In the genomic region with DNA sequence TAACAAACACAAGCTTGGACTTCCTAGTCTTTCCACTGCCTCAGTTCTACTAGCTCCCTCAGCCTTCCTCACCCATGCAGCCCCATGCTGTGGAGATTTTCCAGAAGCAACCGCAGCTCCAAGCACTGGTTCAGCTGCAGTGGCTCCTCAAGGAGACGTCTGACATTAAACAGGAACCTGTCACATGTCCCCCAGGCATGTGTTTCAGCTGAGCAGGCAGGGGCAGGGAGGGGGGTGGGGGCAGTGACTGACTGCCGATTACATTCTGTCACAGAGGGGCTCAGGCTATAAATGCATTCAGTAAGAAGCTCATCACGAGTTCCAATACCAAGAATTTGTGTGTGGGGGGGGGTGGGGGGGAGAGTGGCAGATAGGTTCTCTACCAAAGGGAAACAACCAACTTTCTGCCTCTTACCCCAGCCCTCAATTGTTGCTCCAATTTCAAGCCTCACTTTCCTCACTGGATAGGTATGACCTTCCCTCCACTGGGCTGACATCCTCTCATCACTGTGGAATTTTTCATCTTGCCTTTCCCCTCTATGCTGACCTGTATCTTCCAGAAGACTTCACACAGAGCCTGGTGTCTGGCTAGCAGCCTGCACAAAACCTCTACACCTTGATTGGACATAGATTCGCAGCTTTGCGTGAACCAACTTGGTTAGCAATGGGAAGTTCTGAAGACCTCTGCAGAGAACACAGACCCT, we compare ENCODE assay signal across 10 mouse cellular contexts. TPM values are rescaled to one million over a fixed set of nuclear protein-coding genes. Genes with fewer than 3 reads are reported as not detected.
DNase-seq lines count a peak whose midpoint lies in the region; ATAC-seq and TF ChIP-seq lines count a peak whose summit lies in the region.
"Had no signal": no experiment of that assay in that cellular context is flagged by ENCODE, and none has a peak within 500 bp of the region (broad histone marks: within the 10 kb centered on the region; RNA-seq: fewer than 3 reads in every experiment).

No protein-coding gene starts in this region.

- WGBS in neural tube, embryonic 13.5 days = 44% methylated on average over 6 of the region's 6 CpGs
- WGBS in neural tube, embryonic 15.5 days = 47% methylated on average over 6 of the region's 6 CpGs
- WGBS in intestine, embryonic 15.5 days = 41% methylated on average over 6 of the region's 6 CpGs

- H3K4me3 ChIP-seq in gastrocnemius, adult 2 months = no peak overlapping the region
- H3K4me3 ChIP-seq in neural tube, embryonic 13.5 days = no peak overlapping the region
- H3K4me3 ChIP-seq in neural tube, embryonic 15.5 days (replicated peaks) = no peak overlapping the region
- no peak overlapping the region for H3K4me3 ChIP-seq in intestine, embryonic 15.5 days (replicated peaks)

- H3K4me2 ChIP-seq in neural tube, embryonic 13.5 days = no peak overlapping the region
- no peak overlapping the region for H3K4me2 ChIP-seq in neural tube, embryonic 15.5 days
- no peak overlapping the region for H3K4me2 ChIP-seq in intestine, embryonic 15.5 days (replicated peaks)

- H3K36me3 ChIP-seq in neural tube, embryonic 13.5 days = peaks cover 53% of the 10 kb centered on the region
- H3K36me3 ChIP-seq in neural tube, embryonic 15.5 days = peaks cover 35% of the 10 kb centered on the region
- H3K36me3 ChIP-seq in intestine, embryonic 15.5 days = no peaks in the 10 kb centered on the region

- no peak for DNase-seq in gastrocnemius, adult 2 months
- DNase-seq in gastrocnemius, postnatal 25 days = no peak
- peak; percentile 16 for DNase-seq in yolk sac, embryonic 10.5 days (ENCODE audit: low spot score)
- no peak for DNase-seq in testis, postnatal 10 days (ENCODE audit: low spot score)
- no peak for DNase-seq in cerebellum, postnatal 36 days
- DNase-seq: adrenal gland, postnatal 25 days; kidney, adult 9 months had no signal

- H3K27ac ChIP-seq in gastrocnemius, adult 2 months = peak overlapping the region; percentile 8; the same call in 1 of the 2 replicates
- H3K27ac ChIP-seq in neural tube, embryonic 13.5 days (replicated peaks) = 0 out of 2 replicates have a peak overlapping the region, but pooled peaks have one; percentile 9
- H3K27ac ChIP-seq in neural tube, embryonic 15.5 days (replicated peaks) = no peak overlapping the region
- no peak overlapping the region for H3K27ac ChIP-seq in intestine, embryonic 15.5 days

- 0 out of 2 replicates have a peak, but pooled peaks have one; percentile 34 for ATAC-seq in neural tube, embryonic 13.5 days (ENCODE audit: low read depth)
- no peak for ATAC-seq in neural tube, embryonic 15.5 days (ENCODE audit: low FRiP score)
- peak; percentile 71; the same call in 1 of the 2 replicates for ATAC-seq in intestine, embryonic 15.5 days

- no peak overlapping the region for H3K9ac ChIP-seq in neural tube, embryonic 13.5 days
- no peak overlapping the region for H3K9ac ChIP-seq in neural tube, embryonic 15.5 days (replicated peaks)
- H3K9ac ChIP-seq in intestine, embryonic 15.5 days = no peak overlapping the region

- TF ChIP-seq CTCF in gastrocnemius, adult 2 months (IDR thresholded peaks at IDR 0.05) = no peak

- H3K9me3 ChIP-seq in neural tube, embryonic 13.5 days = no peaks in the 10 kb centered on the region
- H3K9me3 ChIP-seq in neural tube, embryonic 15.5 days (replicated peaks) = no peaks in the 10 kb centered on the region
- H3K9me3 ChIP-seq in intestine, embryonic 15.5 days = no peaks in the 10 kb centered on the region

- H3K4me1 ChIP-seq in neural tube, embryonic 13.5 days (replicated peaks) = peaks cover 12% of the 10 kb centered on the region
- H3K4me1 ChIP-seq in neural tube, embryonic 15.5 days = peaks cover 13% of the 10 kb centered on the region; the same call in 1 of the 2 replicates
- no peaks in the 10 kb centered on the region for H3K4me1 ChIP-seq in intestine, embryonic 15.5 days (replicated peaks)

- intact Hi-C loops in gastrocnemius, adult 2 months (cut with DNase I) = no loop called here

- H3K27me3 ChIP-seq in neural tube, embryonic 13.5 days = no peaks in the 10 kb centered on the region
- H3K27me3 ChIP-seq in neural tube, embryonic 15.5 days (replicated peaks) = no peaks in the 10 kb centered on the region
- no peaks in the 10 kb centered on the region; the same call in 1 of the 2 replicates for H3K27me3 ChIP-seq in intestine, embryonic 15.5 days (replicated peaks)

RNA-seq across cellular contexts. Expression of a gene that starts 56.3 kb away (rescaled TPM):
- total RNA-seq in gastrocnemius, adult 2 months (2021) = 100 to 1,000 TPM in 1 of 2 experiments, 10 to 100 TPM in 1; 63.8 to 111 TPM
- total RNA-seq in gastrocnemius, postnatal 25 days (2021) = 10 to 100 TPM; 57.7 to 63.6 TPM
- 15.0 and 15.9 TPM in 2 replicates for polyA plus RNA-seq in neural tube, embryonic 13.5 days (2015; fragmentation: Nextera tagmentation; extraction: Ambion mirVana)
- 19.7 and 21.5 TPM in 2 replicates for polyA plus RNA-seq in neural tube, embryonic 15.5 days (2015; fragmentation: Nextera tagmentation; extraction: Ambion mirVana)
- polyA plus RNA-seq in intestine, embryonic 15.5 days (2015; fragmentation: Nextera tagmentation; extraction: Ambion mirVana) = 8.7 and 11.6 TPM in 2 replicates

Comparison
In these comparisons a context has a peak if more than half of its experiments do, and no peak if none do; other contexts are left out.
1. H3K27ac ChIP-seq: peak in gastrocnemius, adult 2 months (single experiment) and neural tube, embryonic 13.5 days (single experiment); none in neural tube, embryonic 15.5 days (single experiment) and intestine, embryonic 15.5 days (single experiment).